Mouse (Mus musculus) C2C12 (cell line): ENCODE results near the gene Zp1.

Experiments
- CTCF ChIP-seq: IDR thresholded peaks from one replicate; pipeline ENCODE4 v1.5.1; 2011; ENCODE audit not compliant: control insufficient read depth, insufficient read depth, insufficient read length
- MYOD1 ChIP-seq: IDR thresholded peaks from one replicate; pipeline ENCODE4 v1.6.1; 2011; ENCODE audit warnings: low read depth; ENCODE audit not compliant: control insufficient read depth, insufficient read length

- TF ChIP-seq CTCF, result no peak
- TF ChIP-seq MYOD1, result no peak
Observed at GRCm38 (mm10) chr19:10869886-10870527, 50.4 kb downstream of the Zp1 start, which contains the start of gene Tmem132a.
